In the genomic region with DNA sequence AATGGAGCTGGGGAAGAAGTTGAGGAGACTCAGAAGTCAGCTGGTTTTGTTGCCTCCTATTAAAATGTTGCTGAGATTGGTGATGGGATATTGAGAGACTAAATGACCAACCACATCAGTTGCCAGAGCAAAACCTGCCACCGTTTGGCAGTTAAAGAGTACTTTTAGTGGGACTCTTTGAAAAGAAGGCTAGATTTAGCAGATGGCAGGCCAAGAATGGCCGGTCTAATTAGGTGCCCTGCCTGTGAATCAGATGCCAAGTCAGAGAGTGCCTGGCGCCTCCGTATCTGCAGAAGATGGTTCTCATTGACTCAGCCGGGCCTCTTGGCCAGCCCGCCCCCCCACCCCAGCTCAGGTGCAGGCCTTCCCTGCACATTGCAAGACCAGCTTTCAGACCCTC, we compare ENCODE assay signal across 26 mouse cellular contexts.
A peak's percentile ranks its signal among the peaks of the same experiment; 100 is the strongest.
DNase-seq lines count a peak whose midpoint lies in the region; ATAC-seq lines count a peak whose summit lies in the region.
"Had no signal": no experiment of that assay in that cellular context is flagged by ENCODE, and none has a peak within 500 bp of the region (broad histone marks: within the 10 kb centered on the region; RNA-seq: fewer than 3 reads in every experiment).

No protein-coding gene starts in this region.

- 46% methylated on average over 6 of the region's 6 CpGs for WGBS in forebrain, embryonic 13.5 days
- WGBS in forebrain, embryonic 10.5 days, result 85% methylated on average over 6 of the region's 6 CpGs

- 0 out of 2 replicates have a peak, but pooled peaks cover 8% of the 10 kb centered on the region for H3K36me3 ChIP-seq in forebrain, embryonic 13.5 days (ENCODE audit: poor library complexity, severe bottlenecking)
- H3K36me3 ChIP-seq in forebrain, embryonic 10.5 days (replicated peaks), result no peaks in the 10 kb centered on the region
- H3K36me3 ChIP-seq: embryonic facial prominence, embryonic 15.5 days; heart, embryonic 12.5 days; hindbrain, embryonic 10.5 days; limb, embryonic 12.5 days; midbrain, embryonic 12.5 days; neural tube, embryonic 13.5 days; stomach, embryonic 15.5 days had no signal

- peak overlapping the region; percentile 81 for H3K27ac ChIP-seq in forebrain, embryonic 13.5 days
- no peak overlapping the region for H3K27ac ChIP-seq in forebrain, embryonic 10.5 days
- H3K27ac ChIP-seq: embryonic facial prominence, embryonic 15.5 days; limb, embryonic 12.5 days; stomach, embryonic 15.5 days had no signal

- H3K9me3 ChIP-seq in forebrain, embryonic 13.5 days (replicated peaks), result no peaks in the 10 kb centered on the region
- no peaks in the 10 kb centered on the region for H3K9me3 ChIP-seq in forebrain, embryonic 10.5 days
- H3K9me3 ChIP-seq: embryonic facial prominence, embryonic 15.5 days; heart, embryonic 12.5 days; hindbrain, embryonic 10.5 days; limb, embryonic 12.5 days; midbrain, embryonic 12.5 days; neural tube, embryonic 13.5 days; stomach, embryonic 15.5 days had no signal

- ATAC-seq in forebrain, embryonic 13.5 days, result no peak
- ATAC-seq in activated CD4-positive, CD25-positive, alpha-beta regulatory T cell, adult 4 months, result no peak
- ATAC-seq: inflammation-experienced regulatory T-cells, adult 6 months; liver, postnatal 0 days had no signal

- H3K4me1 ChIP-seq in forebrain, embryonic 13.5 days, result peaks cover 94% of the 10 kb centered on the region
- peaks cover 83% of the 10 kb centered on the region for H3K4me1 ChIP-seq in forebrain, embryonic 10.5 days

- no peaks in the 10 kb centered on the region for H3K27me3 ChIP-seq in forebrain, embryonic 13.5 days
- H3K27me3 ChIP-seq in forebrain, embryonic 10.5 days (ENCODE audit: poor library complexity, severe bottlenecking), result peaks cover 9% of the 10 kb centered on the region; the same call in 1 of the 2 replicates
- H3K27me3 ChIP-seq: embryonic facial prominence, embryonic 15.5 days; heart, embryonic 12.5 days; limb, embryonic 12.5 days; neural tube, embryonic 13.5 days; stomach, embryonic 15.5 days had no signal

- no peak overlapping the region for H3K9ac ChIP-seq in forebrain, embryonic 13.5 days
- H3K9ac ChIP-seq: embryonic facial prominence, embryonic 15.5 days; heart, embryonic 12.5 days; limb, embryonic 12.5 days; liver, postnatal 0 days; midbrain, embryonic 12.5 days; neural tube, embryonic 13.5 days; stomach, embryonic 15.5 days had no signal

- no peak for DNase-seq in forebrain, embryonic 10.5 days (ENCODE audit: extremely low spot score, low spot score)
- DNase-seq in MN1 (ENCODE audit: low spot score), result peak; percentile 28
- DNase-seq in Muller cell, postnatal 12 days (ENCODE audit: inconsistent ontology term), result peak; percentile 23
- peak; percentile 52 to 64 for DNase-seq in cerebellum, postnatal 25 days
- no peak for DNase-seq in layer of hippocampus, postnatal 25 days (ENCODE audit: extremely low spot score in 1 of 2, low spot score in 1 of 2)
- DNase-seq in spleen, postnatal 10 days (ENCODE audit: low spot score in 2 of 2), result no peak
- DNase-seq: adrenal gland, postnatal 14 days; gastrocnemius, postnatal 14 days; heart, adult 11 months; heart, postnatal 10 days; kidney, adult 2 months; kidney, postnatal 14 days; liver, postnatal 0 days; lung, postnatal 10 days; thymus, postnatal 25 days had no signal

- no peak overlapping the region for H3K4me2 ChIP-seq in forebrain, embryonic 13.5 days
- H3K4me2 ChIP-seq: embryonic facial prominence, embryonic 15.5 days; heart, embryonic 12.5 days; limb, embryonic 12.5 days; liver, embryonic 11.5 days; midbrain, embryonic 12.5 days; neural tube, embryonic 13.5 days; stomach, embryonic 15.5 days had no signal

- H3K4me3 ChIP-seq in forebrain, embryonic 13.5 days, result no peak overlapping the region
- no peak overlapping the region for H3K4me3 ChIP-seq in forebrain, embryonic 10.5 days
- H3K4me3 ChIP-seq: embryonic facial prominence, embryonic 15.5 days; heart, embryonic 12.5 days; hindbrain, embryonic 10.5 days; limb, embryonic 12.5 days; midbrain, embryonic 12.5 days; neural tube, embryonic 13.5 days; stomach, embryonic 15.5 days had no signal

Comparison
In these comparisons a context has a peak if more than half of its experiments do, and no peak if none do; other contexts are left out.
1. DNase-seq: peak in MN1 (single experiment), Muller cell, postnatal 12 days (single experiment) and cerebellum, postnatal 25 days (2 of 2); none in forebrain, embryonic 10.5 days (single experiment), layer of hippocampus, postnatal 25 days (0 of 2) and spleen, postnatal 10 days (0 of 2).